Mouse (Mus musculus) heart, adult 18-20 months (tissue): ENCODE results near the gene Ly86. TPM values are rescaled to one million over a fixed set of nuclear protein-coding genes. Genes with fewer than 3 reads are reported as not detected.

ENCODE experiments used
- DNase-seq, 2 experiments: peaks; one replicate each; pipeline ENCODE4 v3.0.0; 2021 to 2022; ENCODE audit warnings: mixed read lengths in 1 of 2
- long read RNA-seq, 2 experiments: library from polyadenylated mRNA; stranded (forward); transcript quantifications; one replicate each; pipeline ENCODE4 v2.0.0; 2021
- total RNA-seq, 2 experiments: library from RNA; stranded (reverse); gene quantifications; 2 replicates each; pipeline ENCODE4 v1.2.3; 2021

Gene Ly86
- 1 to 10 TPM; 3.1 to 5.3 TPM for total RNA-seq
- long read RNA-seq, experiment 1, partial matches to known transcripts = 0 of 1 reads
- long read RNA-seq, experiment 1, other reads (novel, unspliced or antisense) = 0 of 1 reads
- long read RNA-seq, experiment 2, partial matches to known transcripts = 0 of 3 reads
- long read RNA-seq, experiment 2, other reads (novel, unspliced or antisense) = 2 of 3 reads

- DNase-seq = peak in 1 of 2 experiments; percentile 31
Observed at GRCm38 (mm10) chr13:37344909-37345772, at the start of gene Ly86. Gene Ly86 (plus strand): TSS chr13:37345208.

DNA sequence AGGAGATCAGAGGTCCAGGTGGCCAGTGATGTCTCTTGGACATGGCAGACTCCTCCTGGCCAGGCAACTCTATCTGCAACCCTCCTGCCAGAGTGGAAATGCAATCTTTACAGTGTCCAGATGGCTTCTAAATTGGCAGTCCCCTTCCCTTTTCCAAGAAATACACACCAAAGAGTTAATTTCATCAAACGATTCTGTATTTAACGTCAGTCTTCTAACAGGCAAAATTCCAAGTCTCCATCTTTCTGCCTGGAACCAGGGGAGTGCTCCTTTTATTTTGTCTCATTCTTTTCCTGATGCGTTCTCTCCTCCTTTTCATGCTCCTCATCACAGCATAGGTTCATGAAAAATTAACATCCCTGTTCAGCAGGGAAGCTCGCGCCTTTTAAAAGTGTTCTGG lies 47.1 kb upstream of the Ly86 start:
- no peak for DNase-seq

GRCm38 (mm10) chr13:37298856-37299255 lies 46.2 kb upstream of the Ly86 start:
- DNase-seq = peak in 1 of 2 experiments; percentile 21

- DNase-seq = no peak
Observed at GRCm38 (mm10) chr13:37302877-37303276, 42.1 kb upstream of the Ly86 start.

DNA sequence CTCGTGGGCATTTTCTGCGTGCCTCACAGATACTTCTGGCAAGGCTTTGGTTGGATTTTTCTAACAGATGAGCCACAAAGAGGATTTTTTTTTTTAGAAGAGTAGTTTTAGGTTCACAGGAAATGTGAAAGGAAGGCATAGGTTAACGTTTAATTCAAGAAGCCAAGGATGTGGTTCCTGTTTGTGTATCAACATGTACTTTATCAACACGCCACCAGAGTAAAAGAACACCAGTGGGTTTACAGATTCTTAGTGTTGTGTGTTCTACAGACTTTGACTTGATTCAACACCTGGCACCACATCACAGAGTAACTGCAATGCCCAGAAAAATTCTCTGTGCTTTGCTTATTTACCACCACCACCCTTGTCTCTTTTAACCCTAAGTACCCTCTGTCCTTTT lies 37.0 kb upstream of the Ly86 start:
- DNase-seq = no peak

- DNase-seq = no peak
Observed at GRCm38 (mm10) chr13:37309296-37309695, 35.7 kb upstream of the Ly86 start.

DNA sequence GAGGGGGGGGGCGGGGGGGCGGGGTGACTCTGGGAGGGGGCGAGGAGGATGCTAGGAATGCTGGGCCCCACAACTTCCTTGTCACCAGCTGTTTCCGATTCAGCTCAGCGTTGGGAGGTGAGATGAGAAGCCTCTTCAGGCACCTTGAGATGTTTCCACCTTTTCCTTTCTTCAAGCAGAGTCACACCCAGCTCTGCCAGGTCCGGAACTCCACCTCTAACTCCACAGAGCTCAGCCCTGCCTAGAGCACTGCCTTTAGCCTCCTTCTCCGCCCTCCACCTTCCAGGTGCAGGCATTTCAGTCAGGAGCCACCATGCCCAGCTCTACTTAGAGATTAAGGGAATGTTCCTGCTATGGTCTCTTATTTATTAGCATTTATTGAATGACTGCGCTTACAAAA lies 34.7 kb upstream of the Ly86 start:
- no peak for DNase-seq

DNA sequence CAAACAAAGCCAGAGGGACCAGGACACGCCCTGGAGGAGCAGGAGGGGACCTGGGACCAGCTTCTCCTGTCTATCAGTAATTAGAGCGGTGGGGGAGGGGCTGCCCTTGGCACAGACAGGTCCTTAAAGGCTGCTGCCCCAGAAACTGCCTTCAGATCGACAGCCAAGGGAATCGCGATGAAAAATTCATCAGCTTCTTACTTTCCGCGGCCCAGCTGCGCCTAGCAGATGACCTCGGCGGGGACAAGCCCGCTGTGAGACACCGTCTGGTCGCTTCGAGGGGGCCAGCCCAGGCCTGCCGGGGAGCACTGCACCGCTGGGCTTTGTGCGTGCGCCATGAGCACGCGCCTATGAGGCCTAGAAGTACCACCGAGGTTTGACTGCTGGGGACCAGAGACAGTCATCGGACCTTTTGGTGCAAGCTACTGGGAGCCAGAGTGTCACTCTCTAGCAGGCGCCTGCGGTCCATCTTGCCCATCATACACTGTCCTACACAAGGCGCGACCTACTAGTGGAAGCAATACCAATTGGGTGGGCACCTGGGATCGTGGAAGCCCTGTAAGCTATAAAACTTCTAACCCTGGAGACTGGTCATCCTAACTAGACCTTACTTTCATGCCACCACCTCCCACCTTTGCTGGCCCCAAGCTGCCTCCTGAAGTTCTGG lies 33.3 kb upstream of the Ly86 start:
- no peak for DNase-seq

DNA sequence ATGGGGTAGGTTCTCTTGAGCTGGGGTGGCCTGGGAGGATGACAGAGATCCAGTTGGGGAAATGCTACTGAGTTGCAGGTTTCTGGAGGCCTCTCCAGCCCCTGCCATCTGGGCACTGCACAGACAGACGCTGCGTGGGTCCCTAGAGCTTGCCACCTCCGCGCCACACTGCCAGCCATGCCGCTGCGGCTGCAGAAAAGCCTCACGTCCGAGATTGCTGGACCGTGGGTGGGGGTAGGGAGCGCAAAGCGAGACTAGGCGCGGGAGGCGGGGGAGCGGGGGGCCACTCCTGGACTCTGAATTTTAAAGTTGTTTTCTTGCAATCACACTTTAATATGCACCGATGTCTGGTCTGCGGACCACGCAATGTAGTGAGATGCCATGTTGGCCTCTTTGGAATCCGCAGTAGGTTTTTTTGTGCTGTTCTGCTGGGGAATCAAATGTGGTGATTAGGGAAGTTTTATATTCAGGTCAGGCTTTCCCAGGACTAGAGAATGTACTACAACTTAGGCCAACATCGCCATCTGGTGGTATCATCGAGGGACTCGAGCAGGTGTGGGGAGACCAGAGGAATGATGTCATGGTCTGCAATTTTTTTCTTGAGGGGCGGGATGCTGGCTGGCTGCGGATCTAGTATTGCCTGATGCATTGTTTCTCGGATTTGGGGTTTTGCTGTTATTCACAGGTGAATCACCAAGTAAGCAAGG lies 32.6 kb upstream of the Ly86 start:
- peak; percentile 89 to 94 for DNase-seq

- DNase-seq = no peak
Observed at GRCm38 (mm10) chr13:37312951-37313350, 32.1 kb upstream of the Ly86 start.

DNA sequence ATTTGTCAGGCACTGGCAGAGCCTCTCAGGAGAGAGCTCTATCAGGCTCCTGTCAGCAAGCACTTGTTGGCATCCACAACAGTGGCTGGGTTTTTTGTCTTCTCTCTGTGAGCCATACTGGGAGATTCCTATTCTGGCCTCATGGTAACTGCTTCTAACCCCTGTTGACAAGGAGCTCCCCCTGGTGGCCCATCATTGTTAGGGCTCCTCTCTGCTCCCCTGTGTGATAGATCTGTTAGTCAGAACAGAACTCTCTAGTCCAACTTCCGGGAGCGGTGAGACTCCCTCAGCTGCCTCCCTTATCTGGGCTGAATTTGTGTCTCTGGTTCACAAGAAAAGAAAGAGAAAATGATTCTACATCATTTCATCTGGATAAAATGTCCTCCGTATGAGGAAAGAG lies 19.5 kb upstream of the Ly86 start:
- DNase-seq = peak; percentile 64 to 76

DNA sequence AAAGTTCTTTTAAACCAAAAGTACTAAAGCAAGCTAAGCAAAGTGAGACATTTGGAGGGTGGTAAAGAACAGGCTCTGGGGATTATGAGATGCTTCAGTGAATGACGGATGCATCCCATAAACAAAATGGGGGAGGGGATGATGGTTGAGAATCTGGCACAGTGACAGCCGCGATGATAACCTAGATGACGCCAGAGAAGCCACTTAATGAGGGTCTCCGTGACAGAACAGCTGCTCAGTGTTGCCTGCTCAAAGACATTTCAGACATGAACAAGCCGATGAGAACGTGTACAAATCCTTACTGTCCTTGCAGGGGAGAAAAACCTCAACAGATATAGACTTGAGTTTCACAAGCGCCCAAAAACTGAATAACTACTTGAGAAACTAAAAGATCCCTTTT lies 15.3 kb upstream of the Ly86 start:
- no peak for DNase-seq

GRCm38 (mm10) chr13:37330971-37331370 lies 14.0 kb upstream of the Ly86 start:
- DNase-seq = no peak

GRCm38 (mm10) chr13:37332779-37333543 lies 12.0 kb upstream of the Ly86 start:
- no peak for DNase-seq

DNA sequence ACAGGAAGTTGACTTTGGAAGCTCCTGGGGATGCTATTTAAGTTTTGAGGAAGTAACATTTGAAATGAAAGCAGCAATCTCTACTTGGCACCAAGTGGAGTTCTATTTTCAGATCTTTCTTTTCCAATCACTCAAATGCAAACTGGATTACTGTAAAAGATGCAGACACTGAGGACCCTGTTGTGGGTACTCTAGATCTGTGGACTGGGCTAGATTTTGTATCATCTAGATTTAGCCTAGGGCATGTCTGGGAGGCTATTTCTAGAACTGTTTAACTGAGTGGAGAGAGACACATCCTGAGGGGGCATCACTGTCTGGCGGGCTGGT lies 11.5 kb upstream of the Ly86 start:
- DNase-seq = no peak

DNA sequence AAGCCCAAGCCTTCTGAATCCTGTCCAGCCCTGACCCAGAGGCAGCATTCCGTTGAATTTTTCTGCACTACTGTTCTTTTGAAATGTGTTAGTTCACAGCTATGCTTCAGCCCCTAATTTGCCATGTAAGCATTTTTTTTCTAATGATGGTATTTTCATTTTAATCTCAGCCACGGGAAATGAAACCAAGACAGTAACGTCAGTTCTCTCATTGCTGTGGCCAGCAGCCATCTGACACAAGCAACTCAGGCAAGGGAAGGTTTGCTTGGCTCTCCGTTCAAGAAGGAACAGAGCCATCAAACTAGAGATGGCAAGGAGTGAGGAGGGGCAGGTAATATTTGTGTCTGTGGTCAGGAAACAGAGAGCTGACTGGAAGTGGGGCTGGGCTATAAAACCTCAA lies 7.7 kb upstream of the Ly86 start:
- DNase-seq = peak in 1 of 2 experiments; percentile 45

GRCm38 (mm10) chr13:37337871-37338270 lies 7.1 kb upstream of the Ly86 start:
- no peak for DNase-seq

DNA sequence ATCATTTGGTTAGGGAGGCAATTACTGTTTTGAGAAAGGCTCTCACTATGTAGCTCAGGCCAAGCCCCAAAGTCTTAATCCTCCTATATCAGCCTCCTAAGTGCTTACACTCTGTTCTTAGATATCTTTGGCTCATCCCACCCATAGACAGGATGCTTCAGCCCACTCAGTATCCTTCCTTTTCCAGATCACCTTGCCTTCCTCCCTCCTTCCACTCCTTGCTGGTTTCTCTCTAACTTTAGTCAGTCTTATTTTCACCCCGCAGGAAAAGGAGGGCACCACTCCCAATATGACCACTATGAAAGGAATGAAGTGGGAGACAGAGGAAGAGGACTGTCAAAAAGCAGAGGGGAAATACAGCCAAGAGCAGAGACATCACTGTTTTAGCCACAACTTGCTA lies 2.2 kb upstream of the Ly86 start:
- DNase-seq = no peak

- peak in 1 of 2 experiments; percentile 33 for DNase-seq
Observed at GRCm38 (mm10) chr13:37345823-37346222, 815 bp downstream of the Ly86 start.

- DNase-seq = no peak
Observed at GRCm38 (mm10) chr13:37347871-37348595, 3.0 kb downstream of the Ly86 start.

GRCm38 (mm10) chr13:37349051-37349450 lies 4.0 kb downstream of the Ly86 start:
- no peak for DNase-seq
